Mouse (Mus musculus): ENCODE results near the gene Snrnp70.

GRCm38 (mm10) chr7:45341303-45341702 is 54.2 kb downstream of the Snrnp70 start:
- 0 out of 2 replicates have a peak, but pooled peaks have one; percentile 14 for TF ChIP-seq FLI1 (IDR thresholded peaks at IDR 0.05; ENCODE audit: low read length)
- TF ChIP-seq GATA1 (IDR thresholded peaks at IDR 0.05; ENCODE audit: borderline replicate concordance, low read length): no peak
